Mouse (Mus musculus): ENCODE measurements around the gene Cd247.

DNA sequence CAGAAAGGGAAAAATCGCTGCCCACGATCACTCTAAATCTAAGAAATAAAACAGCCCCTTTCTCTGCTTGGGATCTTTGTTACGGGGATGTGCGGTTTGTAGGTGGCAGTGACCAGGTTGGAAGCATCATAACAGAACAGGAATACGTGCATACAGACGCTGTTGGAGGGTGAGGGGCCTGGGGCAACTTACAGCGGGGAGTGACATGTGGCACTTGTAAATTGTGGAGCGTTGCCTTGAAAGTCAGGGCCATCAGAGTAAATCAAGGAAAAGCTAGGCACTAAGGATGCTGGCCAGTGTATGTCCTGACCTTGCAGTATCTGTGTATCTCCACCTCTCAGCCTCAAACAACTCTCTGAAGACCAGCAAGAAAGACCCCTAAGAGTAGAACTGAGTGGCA, 59.9 kb downstream of the Cd247 start:
- TF ChIP-seq USF1 (IDR thresholded peaks at IDR 0.05; ENCODE audit: low read depth) (no peak), CTCF (IDR thresholded peaks at IDR 0.05; ENCODE audit: control insufficient read depth, insufficient read depth, insufficient read length) (no peak), MYOG (IDR thresholded peaks at IDR 0.05; ENCODE audit: control insufficient read depth, extremely low read depth, insufficient read length) (no peak), MAX (IDR thresholded peaks at IDR 0.05) (no peak)
